Mouse (Mus musculus): ENCODE measurements at regions not wholly inside any gene's neighbourhood (a gene's known extent, or its start where the extent isn't known, plus 50 kb on each side); places are given as distances from the start of the nearest gene placed in this dataset.

DNA sequence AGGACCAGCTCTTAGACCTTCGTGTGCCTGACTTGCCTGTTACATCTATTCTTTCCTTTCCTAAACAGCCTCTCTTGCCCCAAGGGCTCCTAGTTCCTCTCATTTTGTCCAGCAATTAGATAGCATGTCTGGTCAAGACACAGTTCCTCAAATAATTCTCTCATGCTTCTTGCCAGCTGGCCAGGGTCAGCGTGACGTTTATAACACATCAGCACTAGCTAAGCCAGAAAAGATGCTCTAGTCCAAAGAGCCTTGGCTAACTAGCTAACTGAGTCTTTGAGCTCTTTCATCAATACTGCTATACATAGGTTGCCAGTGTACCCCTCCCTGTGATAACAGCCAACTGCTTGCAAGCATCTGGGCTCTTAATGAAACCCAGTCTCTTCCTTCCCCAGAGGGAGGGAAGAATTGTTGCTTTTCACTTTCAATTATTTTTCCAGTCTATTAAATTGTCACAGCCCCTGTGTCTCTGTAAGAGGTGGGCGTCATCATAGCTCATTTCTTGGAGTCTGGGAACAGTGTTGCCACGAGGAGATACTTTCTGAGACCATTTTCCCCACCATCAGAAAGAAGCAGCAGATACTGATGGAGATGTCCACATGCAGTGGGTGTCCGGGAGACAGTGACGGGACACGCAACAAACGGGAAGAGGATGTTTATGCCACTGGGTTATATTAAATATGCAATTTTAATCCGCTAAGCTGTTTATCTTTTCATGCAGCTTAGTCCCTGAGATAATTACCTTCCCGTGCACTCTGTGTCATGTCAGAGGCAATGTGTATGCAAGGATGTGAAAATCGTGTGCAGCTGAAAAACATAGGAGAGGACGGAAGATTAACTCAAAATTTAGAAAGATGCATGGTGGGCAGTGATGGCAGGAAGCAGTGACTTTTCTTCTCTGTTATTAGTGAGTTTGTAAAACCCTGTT, 250.1 kb upstream of the Nmur2 start:
- in situ Hi-C loops (cut with MboI, MseI), result loop anchor here (5.0 kb wide), 1 partner anchor 591 kb away; no protein-coding TSS in a partner anchor

DNA sequence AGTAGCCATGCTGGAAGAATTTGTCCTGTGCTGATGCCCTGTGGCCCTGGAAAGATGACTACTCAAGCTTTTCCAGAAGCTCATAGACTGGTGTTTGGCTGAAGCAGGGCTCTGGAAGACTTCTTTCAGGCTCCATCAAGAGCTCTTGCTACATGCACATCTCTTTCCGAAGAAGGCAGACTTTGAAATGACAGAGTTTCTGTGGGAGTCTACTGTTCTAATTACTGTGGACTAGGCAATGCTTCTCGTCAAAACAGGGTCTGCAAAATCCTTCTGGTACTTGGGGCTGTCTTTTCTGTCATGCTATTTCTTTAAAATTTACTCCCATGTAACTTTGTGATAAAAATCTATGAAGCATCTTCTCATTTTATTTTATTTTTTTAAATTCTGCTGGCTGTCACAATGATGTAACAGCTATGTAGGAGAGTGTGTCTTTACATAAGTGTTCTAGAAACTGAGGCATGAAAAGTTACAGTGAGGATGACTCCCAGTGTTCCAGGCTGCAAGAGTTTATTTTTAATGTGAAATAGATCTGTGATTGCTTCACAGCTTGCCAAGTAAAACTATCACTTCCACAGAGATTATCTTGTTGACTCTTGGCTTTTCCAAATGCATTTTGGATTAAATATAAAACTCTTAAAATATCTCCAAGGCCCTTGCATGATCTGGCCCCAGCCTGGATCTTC, 244.9 kb upstream of the Nmur2 start:
- in situ Hi-C loops (cut with MboI, MseI), result no loop called here

DNA sequence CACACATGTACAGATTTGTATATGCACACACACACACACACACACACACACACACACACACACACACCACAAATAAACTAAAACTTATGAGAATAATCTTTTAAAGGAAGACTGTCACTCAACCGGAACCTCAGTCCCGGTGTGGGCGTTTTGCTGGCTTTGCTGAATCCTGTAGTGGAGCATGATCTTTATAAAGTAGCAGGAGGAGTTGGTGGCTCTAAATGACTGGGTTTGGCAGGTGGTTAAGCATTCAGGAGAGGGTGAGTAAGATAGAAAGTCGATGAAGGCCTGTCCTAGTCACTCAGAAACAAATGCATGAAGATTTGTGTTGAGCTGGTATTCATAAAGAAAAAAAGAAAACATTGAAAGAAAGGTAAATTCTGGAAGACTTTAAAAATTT, 240.4 kb upstream of the Nmur2 start:
- in situ Hi-C loops (cut with MboI, MseI), result no loop called here

GRCm38 (mm10) chr11:56280216-56280615, 239.4 kb upstream of the Nmur2 start:
- in situ Hi-C loops (cut with MboI, MseI), result no loop called here

DNA sequence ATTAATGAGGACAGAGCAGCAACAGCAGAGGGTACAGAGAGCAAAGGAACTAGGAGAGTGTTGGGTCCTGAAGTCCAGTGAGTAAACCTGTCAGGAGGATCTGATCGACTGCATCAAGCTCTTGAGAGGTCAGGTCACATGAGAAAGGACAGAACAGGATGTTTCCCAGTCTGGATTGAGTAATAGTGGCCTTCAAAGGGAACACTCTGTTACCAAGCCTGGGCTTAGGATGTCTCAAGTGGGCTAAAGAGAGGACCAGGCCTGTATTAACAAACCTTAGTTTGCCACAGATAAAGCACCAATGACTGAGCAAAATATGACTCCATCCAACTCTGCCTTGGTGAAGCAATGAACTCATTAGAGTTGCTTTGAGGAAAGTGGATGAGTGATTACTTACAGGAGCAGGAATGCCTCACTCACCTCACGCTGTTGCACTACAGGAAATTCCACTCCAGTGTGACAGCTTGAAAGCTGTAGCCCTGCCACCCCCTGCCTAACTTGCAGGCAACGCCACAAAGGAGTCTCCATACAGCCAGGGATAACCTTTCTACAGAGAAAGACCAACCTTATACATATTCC, 229.2 kb upstream of the Nmur2 start:
- in situ Hi-C loops (cut with MboI, MseI), result no loop called here

- in situ Hi-C loops (cut with MboI, MseI), result no loop called here
Observed at GRCm38 (mm10) chr11:56262726-56263125, 221.9 kb upstream of the Nmur2 start.

GRCm38 (mm10) chr11:56256356-56256755, 215.5 kb upstream of the Nmur2 start:
- in situ Hi-C loops (cut with MboI, MseI), result no loop called here

DNA sequence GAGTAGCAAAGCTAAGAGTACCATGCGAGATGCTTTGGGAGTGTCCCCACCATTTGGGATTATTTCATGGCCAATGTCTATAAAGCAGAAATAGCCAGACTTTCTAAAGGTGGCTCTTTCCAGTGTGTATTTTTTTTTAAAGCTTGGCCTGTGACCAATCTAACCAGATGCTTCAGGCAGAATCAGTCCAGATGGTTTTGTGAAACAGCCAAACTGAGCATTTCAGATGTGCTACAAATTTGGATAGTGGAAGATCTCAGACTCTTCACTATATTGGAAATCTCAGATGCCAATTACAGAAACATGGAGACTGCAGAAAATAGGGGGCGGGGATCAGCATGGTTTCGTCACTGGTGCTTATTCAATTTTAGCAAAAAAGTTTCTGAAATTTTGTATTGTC, 213.6 kb upstream of the Nmur2 start:
- in situ Hi-C loops (cut with MboI, MseI), result no loop called here

DNA sequence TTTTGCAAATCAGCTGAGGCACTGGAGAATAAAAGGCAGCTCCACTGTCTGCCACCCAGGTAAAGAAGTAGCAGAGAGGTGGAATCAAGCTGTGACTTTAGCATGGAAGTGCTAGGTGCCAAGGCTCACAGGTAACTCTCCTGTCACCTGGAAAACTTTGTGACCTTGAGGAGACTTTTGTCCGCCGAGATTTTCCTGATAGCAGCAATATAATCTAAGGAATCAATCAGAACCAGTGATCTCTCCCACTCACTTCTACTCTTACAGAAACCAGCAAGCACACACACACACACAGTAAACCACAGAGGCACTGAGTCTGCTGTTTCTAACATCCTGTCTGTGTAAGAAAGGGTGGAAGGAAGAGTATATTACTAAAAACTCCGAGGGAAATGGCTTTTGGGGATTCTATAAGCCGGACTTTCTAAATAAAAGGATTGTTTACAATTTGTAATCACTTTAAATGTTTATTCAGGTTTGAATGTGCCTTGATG, 206.6 kb upstream of the Nmur2 start:
- in situ Hi-C loops (cut with MboI, MseI), result no loop called here

DNA sequence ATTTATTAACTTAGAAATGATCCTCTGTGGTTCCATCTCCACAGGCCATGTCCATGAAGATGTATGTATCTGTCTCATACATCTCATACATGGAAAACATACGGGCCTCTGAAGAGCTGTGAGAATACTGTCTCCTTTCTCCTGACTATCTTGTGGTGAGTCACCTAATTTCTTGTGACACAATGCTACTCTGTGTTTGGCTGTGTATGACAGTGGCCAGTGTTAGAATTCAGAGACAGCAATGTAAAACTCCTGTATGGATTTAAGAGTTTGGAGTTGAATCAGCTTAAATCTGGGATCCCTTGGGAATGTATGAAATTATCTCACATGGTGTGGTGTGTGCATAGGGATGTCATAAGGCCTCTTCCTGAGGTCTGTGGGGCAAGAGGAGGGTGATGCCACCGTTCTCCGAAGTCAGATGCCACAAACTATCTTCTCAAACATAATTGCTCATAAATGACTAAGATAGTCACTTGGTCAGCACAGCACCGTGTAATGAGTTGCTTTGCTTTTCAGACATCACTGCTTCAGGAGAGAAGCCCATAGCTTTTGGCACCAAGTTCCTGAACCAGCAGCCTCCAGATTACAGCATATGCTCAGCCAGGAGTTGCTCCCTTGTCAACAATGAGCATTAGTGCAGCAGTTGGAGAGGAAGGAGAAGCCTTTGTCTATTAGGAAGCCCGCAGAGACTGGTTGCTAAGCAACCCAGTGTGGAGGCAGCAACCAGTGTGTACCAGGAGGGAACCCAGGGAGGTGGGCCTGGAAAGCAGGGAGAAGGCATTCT, 205.9 kb upstream of the Nmur2 start:
- in situ Hi-C loops (cut with MboI, MseI), result no loop called here

DNA sequence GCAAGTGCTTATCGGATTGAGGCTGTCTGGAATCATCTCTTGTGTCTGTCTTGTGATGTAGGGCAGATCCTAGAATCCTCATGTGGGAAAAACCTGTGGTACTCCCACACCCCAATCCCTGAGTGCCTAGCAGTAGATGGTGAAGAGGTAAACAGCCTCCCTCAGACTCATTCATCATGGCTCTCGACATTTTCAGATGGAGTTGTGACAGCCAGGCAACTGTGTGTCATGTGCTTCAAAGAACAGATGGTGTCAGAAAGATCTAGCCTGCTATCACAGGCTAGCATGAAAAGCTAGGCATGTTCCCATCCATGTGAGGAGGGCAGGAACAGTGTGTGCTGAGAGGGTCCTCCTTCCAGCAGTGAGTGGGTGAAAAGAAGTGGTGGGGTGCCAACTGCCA, 204.1 kb upstream of the Nmur2 start:
- in situ Hi-C loops (cut with MboI, MseI), result no loop called here

DNA sequence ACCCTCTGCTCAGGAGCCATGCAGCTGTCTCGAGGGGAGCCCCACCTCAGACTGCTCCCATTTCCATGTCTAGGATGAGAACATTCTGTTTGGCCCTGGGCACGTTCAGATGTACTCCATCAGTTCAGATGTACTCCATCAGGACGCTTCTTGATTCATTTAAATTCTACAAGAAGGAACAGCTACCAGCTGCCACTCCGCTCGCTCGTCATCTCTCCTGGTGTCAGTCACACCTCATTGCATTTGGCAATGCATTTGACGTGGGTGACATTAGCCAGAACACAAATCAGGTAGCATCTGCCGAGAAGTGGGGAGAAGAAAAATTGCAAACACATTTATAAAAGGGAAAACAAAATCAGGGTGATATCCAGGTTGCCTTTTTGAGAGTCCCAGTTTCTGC, 202.6 kb upstream of the Nmur2 start:
- in situ Hi-C loops (cut with MboI, MseI), result no loop called here

GRCm38 (mm10) chr11:56238745-56239144, 197.9 kb upstream of the Nmur2 start:
- in situ Hi-C loops (cut with MboI, MseI), result no loop called here

GRCm38 (mm10) chr11:56224999-56225398, 184.2 kb upstream of the Nmur2 start:
- in situ Hi-C loops (cut with MboI, MseI), result no loop called here

DNA sequence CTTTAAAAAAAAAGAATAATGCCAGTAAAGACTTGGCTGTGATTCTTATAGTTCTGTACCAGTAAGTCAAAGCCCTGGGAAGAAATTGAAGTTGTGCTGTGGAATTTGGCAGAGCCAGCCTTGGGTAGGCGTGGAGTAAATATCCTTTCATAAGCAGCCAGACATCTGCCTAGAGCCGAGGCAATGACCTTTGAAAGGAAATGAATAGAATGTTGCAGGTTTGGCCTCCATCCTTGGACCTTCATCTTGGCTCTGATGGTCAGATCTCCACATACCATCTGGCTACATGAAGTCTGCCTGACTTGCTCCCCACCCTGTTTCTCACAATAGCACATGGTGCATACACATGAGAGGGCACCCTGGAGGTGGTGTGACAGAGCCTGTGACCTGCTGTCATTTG, 174.9 kb upstream of the Nmur2 start:
- in situ Hi-C loops (cut with MboI, MseI), result no loop called here

- in situ Hi-C loops (cut with MboI, MseI), result no loop called here
Observed at GRCm38 (mm10) chr11:56201844-56202243, 161.0 kb upstream of the Nmur2 start.

GRCm38 (mm10) chr11:56195316-56195715, 154.5 kb upstream of the Nmur2 start:
- in situ Hi-C loops (cut with MboI, MseI), result no loop called here

DNA sequence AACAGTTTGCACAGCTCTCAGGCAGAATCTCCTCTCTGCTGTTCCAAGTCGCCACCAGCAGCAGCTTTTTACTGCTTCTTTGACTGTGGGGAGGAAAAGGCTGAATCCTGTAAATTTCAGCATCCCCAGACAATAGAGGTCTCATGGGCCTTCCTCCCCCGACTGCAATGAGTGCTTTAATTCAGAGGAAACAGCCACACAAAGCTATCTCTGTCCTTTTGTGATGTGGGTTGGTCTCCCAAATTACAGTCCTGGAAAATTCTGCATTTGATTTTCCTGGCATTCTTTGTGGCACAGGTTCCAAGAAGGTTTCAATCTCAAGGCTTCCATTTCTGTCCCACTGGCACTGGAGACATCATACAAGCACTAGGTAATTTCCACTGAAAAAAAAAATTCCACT, 152.6 kb upstream of the Nmur2 start:
- in situ Hi-C loops (cut with MboI, MseI), result no loop called here

DNA sequence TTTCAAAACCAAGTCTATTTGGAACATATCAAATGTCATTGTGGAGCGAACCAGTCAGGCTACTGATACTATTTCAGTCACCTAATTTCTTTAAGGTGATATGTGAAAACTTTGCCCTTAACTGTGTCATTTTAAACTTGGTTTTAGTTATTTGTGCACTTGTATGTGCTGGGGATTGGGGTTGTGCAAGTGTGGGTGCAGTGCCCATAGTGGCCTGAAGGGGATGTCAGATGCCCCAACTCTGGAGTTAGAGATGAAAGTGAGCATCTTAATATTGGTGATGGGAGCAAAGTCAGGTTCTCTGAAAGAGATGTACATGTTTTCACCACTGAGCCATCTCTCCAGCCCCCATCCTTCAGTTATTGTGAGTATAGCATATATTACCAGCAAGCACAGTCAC, 133.1 kb upstream of the Nmur2 start:
- in situ Hi-C loops (cut with MboI, MseI), result loop anchor here (25.0 kb wide), 1 partner anchor 1563 kb away; no protein-coding TSS in a partner anchor

GRCm38 (mm10) chr11:56173246-56173645, 132.4 kb upstream of the Nmur2 start:
- in situ Hi-C loops (cut with MboI, MseI), result loop anchor here (25.0 kb wide), 1 partner anchor 1564 kb away; no protein-coding TSS in a partner anchor

- in situ Hi-C loops (cut with MboI, MseI), result loop anchor here (25.0 kb wide), 1 partner anchor 1568 kb away; no protein-coding TSS in a partner anchor
Observed at GRCm38 (mm10) chr11:56169576-56169975, 128.8 kb upstream of the Nmur2 start.

Measured in T-helper 2 cell (primary cell).